Mouse (Mus musculus) embryonic stem cell, embryonic (primary cell): ENCODE measurements at regions not wholly inside any gene's neighbourhood (a gene's known extent, or its start where the extent isn't known, plus 50 kb on each side); places are given as distances from the start of the nearest gene placed in this dataset.

Experiments
- CTCF ChIA-PET, 4 experiments: fragments of 300-600 bp in 2 of 4; fragments of 350-600 bp in 2 of 4; sonication (Branson Sonifier 250); formaldehyde crosslinking; loops; one replicate each; lab custom pipeline; 2022; ENCODE audit warnings: inconsistent platforms in 2 of 4; lab: Charles Lee
- POLR2A ChIA-PET, 4 experiments: fragments of 300-600 bp in 2 of 4; fragments of 350-600 bp in 2 of 4; sonication (Branson Sonifier 250); formaldehyde crosslinking; loops; one replicate each; lab custom pipeline; 2022; ENCODE audit warnings: antibody characterized with exemption in 4 of 4, inconsistent platforms in 1 of 4; lab: Charles Lee

DNA sequence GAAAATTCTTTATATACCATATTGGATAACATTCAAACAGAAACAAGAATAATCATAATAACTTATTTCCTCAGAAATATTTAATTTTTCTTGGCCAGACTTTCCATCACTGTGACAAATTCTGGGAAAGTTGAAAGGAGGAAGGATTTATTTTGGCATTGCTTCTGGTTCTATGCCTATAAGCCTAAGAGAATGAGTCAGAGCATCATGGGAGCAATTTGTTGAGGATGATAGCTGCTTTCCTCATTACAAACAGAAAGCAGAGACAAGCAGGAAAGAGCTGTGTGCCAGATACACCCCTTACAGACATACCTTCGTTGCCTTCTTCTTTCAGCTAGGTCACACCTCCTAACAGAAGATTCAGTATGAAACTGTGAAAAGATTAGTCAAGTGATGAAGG is 115.3 kb downstream of the Rgs21 start:
- CTCF ChIA-PET: no interaction called here
- POLR2A ChIA-PET: no interaction called here

DNA sequence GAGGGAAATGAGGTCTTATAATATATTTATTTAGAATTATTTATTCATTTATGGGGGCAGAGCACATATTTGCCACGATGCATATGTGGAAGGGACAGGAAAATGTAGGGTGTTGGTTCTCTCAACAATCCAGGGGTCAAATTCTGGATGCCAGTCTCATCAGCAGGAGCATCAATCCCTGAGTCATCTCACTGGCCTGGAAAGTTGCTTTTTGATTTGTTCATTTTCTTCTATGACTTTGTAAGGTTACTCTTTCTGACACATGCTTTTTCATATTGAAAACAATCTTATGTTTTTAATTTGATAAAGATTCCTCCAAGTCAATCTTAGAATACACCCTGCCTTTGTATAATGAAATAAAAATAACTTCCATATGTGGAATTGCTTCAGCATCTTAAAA is 115.7 kb downstream of the Rgs21 start:
- CTCF ChIA-PET: no interaction called here
- POLR2A ChIA-PET: no interaction called here

DNA sequence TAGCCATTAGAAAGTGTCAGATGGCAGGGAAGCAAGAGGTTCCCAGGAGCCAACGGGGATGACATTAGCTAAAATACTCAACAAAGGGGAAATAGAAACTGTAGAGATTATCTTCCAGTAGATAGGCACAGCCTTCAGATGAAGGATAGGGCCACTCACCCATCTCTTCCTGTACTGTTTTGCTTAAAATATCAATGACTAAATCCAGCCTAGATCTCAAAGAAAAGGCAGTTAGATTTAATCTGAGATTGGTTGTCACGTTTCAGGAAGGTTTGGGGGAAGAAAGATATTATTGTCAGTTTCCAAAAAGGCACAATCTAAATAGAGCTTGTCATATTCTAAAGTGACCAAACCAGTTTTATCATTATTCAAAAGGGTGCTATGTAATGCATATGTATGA is 130.8 kb downstream of the Rgs21 start:
- CTCF ChIA-PET: no interaction called here
- POLR2A ChIA-PET: no interaction called here

DNA sequence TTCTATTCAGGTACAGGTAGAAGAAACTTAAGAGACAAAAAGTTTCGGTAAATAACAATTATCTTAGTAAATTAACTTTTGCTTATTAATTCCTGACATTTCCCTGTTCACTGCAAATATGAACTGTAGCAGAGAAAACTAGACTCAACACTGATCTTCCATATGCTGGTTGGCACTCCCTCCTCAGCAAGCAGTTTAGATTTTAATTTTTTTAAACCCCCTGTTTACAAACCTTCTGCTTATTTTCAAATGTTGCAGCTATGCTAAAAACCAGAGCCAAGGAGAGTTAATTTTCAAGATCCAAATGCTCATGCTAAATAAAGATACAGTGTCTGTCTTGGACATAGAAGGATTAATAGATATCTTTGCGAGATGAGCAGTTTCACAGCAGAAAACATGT is 134.7 kb downstream of the Rgs21 start:
- ChIA-PET CTCF (no interaction called here), POLR2A (no interaction called here)

DNA sequence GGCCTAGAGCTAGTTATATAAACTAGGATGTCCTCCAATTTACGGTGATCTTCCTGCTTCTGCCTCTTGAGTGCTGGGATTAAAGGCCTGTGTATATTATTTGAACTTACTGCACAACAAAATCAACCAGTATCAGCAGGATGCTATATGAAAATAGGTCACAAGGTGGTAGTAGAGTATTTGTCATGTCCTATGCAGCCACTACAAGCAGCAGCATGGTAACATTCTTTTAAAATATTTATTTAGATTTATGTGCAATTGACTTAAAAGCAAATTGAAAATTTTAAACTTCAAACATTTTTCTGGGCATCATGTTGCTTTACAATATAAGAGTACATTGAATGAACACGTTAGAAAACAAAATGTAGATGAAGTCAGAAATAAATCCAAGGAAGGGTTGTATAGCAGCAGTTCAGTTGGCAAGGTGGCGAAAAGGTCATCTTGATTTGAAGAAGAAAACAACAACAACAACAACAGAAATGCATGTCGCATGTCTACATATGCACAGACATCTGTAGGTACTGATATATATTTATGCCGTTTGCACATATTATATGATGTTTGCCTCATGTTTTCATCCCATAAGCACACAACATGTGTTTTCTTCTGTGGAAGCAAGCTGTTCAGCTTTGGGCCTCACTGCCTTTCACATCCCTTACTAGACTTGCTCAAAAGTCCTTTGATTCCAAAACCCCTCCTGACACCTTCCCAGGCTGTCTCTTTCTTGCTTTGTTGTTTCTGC is 135.8 kb downstream of the Rgs21 start:
- CTCF ChIA-PET: no interaction called here
- POLR2A ChIA-PET: no interaction called here

DNA sequence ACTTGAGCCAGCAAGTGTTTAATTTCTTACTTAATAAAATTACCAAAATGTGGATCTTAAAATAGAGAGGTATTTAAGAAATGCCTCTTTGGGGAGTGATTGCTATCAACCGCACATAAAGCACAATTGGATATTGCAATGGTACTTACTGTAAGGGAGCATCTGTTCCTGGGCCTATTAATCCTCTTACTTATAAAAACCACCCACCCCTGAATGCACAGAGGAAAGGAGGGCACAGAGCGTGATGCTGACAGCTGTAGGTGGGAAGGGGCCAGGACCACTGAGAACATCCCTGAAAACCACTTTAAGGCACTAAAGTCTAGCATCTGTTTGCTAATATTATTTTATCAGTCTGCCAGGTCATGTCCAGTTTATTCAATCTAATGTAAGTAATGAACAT is 146.1 kb downstream of the Rgs21 start:
- CTCF ChIA-PET: no interaction called here

DNA sequence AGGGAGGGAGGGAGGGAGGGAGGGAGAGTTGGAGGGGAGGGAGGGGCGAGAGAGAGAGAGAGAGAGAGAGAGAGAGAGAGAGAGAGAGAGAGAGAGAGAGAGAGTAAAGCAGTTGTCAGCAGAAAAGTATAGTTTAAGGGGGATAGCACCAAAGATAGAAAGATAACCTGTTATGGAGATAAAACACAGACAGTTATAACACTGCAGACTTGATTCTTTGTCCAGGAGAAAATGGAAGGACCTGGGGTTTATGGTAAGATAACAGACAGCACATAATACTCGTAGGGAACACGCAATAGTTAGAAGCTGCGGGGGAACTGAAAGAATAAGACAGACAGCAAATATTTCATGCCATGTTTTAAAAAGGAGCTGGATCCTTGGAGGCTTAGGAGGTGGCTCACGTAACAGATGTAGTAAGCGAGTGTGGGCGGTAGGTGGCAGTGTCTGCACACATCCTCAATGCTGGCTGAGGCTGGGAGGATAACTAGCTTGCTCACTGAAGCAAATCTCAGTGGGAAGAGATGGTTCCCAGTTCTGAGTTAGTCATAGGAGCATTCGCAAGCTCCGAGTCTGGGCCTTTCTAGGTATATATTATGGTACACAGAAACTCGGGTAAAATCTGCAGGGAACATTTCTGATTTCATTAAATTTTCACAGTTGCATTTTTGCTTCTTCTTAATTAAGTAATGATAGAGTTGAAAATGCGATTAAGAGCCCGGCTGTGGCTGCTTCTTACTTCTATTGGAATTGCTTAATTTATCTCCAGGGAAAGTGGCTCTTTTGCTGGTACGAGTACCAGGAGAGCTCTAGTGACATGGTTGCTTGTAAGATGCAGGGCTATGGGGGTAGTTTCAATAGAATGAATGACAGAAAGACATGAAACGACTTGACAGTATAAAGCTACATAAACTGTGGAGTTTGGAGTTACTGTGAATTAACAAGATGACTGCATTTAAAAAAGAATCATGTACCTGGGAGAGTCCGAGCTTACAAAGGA is 157.6 kb upstream of the Rgs1 start:
- POLR2A ChIA-PET: no interaction called here
- CTCF ChIA-PET: interaction anchor here in 2 of 4 experiments (0.6 to 1.1 kb wide), 4 partner anchors 16 to 669 kb away, joined by 3 read pairs; no protein-coding TSS in a partner anchor

More for the DNA sequence above, 146.1 kb downstream of the Rgs21 start:
- POLR2A ChIA-PET: interaction anchor here in 1 of 4 experiments (0.6 kb wide), 1 partner anchor 618 kb away, joined by 4 read pairs; no protein-coding TSS in a partner anchor

DNA sequence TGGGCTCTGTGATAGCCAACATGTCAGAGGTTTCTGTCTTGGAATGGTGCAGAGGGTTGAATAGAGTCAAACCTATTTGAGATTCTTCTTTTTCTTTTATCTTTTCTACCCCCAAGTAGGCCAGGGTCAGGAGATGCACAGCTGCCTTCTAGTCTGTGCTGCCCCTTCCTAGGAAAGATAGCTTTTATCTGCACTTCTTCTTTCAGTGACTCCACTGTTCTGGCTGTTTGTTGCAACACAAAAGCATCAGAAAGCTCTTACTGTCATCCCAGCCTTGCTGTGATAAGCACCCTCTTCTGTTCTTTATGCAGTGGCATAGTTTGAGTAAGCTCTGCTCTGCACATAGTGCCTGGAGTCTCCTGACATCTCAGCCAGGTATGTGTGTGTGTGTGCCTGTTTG is 156.7 kb upstream of the Rgs1 start:
- POLR2A ChIA-PET: no interaction called here
- CTCF ChIA-PET: no interaction called here

DNA sequence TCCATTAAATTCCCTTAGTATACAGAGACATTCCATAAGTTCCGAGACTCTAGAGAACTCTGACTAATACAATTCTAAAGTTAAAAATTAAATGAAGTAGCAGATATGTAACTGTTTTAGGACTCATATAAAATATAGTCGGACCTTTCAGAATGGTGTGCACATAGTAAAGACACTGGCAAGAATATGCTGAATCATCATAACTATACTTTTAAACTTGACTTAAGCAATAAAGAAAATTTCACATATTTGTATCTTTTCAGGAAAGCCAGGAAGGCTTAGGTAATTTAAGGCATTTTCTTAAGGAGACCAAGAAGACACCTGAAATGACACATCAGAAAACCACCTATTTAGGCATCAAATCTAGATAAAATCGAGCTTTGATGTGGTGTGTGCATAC is 156.0 kb upstream of the Rgs1 start:
- CTCF ChIA-PET: no interaction called here
- POLR2A ChIA-PET: no interaction called here

DNA sequence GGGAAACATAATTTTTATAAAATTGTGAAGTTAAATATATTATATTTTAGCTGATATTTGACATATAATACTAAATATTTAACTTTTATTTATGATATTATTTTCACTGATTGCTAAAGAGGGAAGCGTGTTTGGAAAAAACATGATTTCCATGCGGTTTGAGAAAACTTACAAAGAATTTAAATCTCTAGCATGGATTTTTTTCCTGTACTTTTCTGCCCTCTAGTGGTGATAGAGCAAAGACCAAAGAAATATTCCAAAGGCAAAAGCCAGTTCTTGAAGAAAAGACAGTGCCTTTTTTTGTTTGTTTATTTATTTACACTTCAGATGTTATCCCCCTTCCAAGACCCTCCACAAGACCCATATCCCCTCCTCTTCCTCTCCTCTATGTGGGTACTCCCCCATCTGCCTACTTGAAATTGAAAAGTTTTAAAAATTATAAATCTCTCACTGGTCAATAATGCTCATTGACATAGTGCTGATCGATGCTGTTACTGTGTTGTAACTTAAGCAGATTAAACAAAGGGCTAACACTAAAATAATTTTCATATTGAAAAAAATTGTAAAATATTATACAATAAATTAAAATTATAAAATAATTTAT is 131.1 kb upstream of the Rgs1 start:
- CTCF ChIA-PET: no interaction called here
- POLR2A ChIA-PET: interaction anchor here in 1 of 4 experiments (0.7 kb wide), 1 partner anchor 9 kb away, joined by 3 read pairs; no protein-coding TSS in a partner anchor

DNA sequence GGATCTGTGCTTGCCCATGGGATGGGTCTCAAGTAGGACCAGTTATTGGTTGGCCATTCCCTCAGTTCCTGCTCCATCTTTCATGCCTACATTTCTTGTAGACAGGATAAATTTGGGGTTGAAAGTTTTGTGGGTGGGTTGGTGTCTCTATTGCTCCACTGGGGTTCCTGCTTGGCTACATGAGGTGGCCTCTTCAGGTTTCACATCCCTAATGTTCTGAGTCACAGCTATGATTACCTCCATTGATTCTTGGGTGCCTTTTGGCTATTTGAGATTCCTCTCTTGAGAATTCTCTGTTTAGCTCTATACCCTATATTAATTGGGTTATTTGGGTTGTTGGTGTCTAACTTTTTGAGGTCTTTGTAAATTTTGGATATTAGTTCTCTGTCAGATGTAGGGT is 125.1 kb upstream of the Rgs1 start:
- CTCF ChIA-PET: no interaction called here
- POLR2A ChIA-PET: interaction anchor here in 1 of 4 experiments (0.6 kb wide), 1 partner anchor 642 kb away, joined by 8 read pairs; no protein-coding TSS in a partner anchor

DNA sequence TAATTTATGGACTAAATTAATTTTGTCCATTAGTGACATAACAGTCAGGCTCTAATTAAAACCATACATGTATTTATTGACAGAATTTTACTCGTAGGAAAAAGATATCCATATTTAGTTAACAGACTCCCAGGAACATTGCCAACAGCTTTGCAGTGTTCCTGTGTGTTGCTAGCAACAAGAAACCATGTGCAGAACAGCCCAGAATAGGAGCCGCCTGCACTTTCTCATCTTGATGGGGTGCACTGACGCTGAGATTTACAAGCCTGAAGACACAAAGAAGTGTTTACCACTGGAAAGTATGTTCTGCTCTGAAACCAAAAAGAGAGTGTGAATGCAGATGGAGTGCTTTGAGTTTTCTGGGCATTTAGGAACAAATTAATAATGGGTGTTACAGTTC is 118.5 kb upstream of the Rgs1 start:
- ChIA-PET POLR2A (interaction anchor here in 1 of 4 experiments (0.5 kb wide), 1 partner anchor 1294 kb away, joined by 3 read pairs; no protein-coding TSS in a partner anchor), CTCF (no interaction called here)

DNA sequence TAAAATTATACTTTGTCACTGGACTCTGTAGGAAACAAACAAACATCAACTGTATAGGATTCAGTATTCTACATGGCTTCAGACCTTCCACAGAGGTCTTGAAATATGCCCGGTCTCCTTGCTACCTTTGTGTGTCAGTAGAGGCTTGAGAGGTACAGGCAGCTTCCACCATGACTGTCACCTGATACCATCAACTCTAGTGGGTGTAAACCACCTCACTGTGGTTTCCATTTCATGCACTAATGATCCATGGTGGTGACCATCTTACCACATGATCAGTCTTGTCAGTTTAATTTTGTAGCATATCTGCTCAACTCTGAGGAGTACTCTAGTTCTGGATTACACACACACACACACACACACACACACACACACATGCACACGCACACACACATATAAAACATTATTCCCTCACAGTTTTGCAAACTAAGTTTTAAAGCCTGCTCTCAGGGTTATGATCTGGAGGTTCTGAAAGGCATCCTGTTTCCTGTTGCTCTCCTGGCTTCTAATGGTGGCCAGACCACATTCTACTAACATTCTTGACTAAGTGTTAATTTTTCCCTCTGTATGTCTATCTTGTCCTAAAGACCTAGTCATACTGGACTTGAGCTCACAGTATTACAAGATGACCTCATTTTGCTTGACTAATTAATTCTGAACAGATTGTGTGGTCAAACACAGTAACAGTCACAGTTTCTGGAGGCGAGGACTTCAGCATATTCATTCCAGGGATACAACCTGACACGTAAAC is 106.7 kb upstream of the Rgs1 start:
- ChIA-PET CTCF (interaction anchor here in 1 of 4 experiments (0.7 kb wide), 1 partner anchor 99 kb away, joined by 3 read pairs; no protein-coding TSS in a partner anchor), POLR2A (no interaction called here)

DNA sequence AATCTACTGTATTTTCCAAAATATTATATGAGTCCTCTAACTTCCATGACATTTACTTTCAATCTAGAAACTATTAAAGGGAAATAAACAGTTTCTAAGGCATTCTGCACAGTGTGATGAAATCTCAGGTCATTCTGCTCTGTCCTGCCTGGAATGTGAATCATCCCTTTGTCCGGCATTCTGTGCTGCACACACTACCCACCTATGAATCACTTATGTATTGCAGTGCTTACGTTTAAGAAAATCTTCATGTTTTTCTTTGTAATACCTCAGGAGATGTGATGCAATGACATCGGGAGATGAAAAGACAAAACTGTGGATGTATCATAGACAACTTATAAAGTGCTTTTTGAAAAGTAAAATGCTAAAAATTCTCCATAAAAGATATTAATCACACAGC is 106.0 kb upstream of the Rgs1 start:
- ChIA-PET POLR2A (no interaction called here), CTCF (interaction anchor here in 1 of 4 experiments (0.7 kb wide), 1 partner anchor 98 kb away, joined by 3 read pairs; no protein-coding TSS in a partner anchor)

DNA sequence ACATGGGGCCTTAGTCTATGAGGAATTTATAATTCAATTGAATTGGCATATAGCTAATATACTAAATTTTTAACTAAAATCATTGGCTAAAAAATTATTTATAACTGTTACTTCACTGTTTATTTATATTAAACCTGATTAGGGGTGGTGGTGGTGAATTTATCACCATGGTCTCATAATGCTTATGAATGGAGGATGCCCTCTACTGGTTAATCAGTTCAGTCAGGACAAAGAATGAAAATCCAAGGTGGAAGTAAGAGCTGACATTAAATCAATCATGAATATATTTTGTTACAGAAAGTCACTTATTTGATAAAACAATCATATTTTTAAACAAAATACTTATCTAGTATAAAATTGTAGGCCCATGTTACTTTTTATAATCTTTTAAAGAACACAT is 104.3 kb upstream of the Rgs1 start:
- CTCF ChIA-PET: no interaction called here
- POLR2A ChIA-PET: no interaction called here

DNA sequence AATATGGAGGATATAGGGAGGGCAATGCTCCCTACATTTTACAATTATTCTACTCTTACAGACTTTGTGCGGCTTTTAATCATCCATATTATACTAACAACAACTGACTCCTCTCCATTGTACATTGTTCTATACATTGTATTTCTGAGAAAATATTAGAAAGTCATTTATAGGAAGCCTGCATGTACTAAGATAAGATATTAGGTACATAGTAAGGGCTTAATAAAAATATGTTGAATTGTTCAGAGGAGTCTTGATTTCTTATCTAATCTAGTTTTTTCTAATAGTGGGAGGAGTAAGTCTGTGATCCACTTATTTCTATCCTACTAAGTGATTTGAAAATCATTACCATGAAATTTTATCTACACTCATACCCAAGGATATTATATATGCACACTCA is 94.8 kb upstream of the Rgs1 start:
- ChIA-PET CTCF (no interaction called here), POLR2A (no interaction called here)

DNA sequence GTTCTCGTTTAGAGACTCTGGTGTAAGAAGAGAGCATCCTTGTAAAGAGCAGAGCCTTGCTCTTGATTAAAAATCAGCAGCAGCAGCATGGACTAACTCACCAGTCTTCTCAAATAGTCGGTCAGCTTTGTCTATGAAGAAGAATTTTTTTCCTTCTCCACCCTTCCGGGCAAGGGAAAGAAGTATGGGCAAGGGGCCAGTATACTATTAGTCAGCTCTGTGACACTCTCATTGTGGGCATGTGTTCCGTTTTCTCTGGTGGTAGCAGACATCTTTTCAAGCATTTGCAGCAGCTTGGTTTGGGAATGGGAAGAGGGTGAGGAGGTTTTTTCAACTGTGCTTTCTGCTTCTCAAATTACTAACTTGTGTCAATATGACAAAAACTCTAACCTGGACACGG is 94.3 kb upstream of the Rgs1 start:
- POLR2A ChIA-PET: no interaction called here

DNA sequence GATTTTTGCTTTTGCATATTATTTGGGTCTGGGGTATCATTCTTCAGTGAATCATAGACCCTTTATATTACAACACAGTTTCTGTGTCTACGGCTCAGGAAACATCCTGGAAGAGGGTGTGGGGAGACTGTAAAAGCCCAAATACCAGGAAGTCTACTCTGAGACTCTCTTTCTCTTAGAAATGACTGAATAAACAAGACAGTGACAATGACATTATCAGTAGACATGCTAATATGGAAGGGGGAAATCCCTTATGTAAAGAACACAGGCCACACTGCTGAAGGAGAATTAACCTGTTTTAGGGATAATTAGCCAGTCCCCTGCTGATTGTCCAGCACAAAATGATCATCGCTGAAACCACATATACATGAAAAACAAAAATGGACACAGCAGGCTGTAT is 88.5 kb upstream of the Rgs1 start:
- ChIA-PET POLR2A (no interaction called here), CTCF (interaction anchor here in 1 of 4 experiments (0.6 kb wide), 1 partner anchor 32 kb away, joined by 3 read pairs; no protein-coding TSS in a partner anchor)

More for the DNA sequence above, 94.3 kb upstream of the Rgs1 start:
- CTCF ChIA-PET: no interaction called here
